Mouse (Mus musculus) intestine, embryonic 16.5 days (tissue): ENCODE data around the gene Ngrn. TPM values are rescaled to one million over a fixed set of nuclear protein-coding genes. Genes with fewer than 3 reads are reported as not detected.

Source experiments
- ATAC-seq: fragments of 200-750 bp; cut with Nextera tagmentation; 2 replicates; pipeline ENCODE4 v1.8.0; 2017; ENCODE audit warnings: moderate TSS enrichment, moderate library complexity
- H3K27ac ChIP-seq: fragments of 300-500 bp; sonication (generic); 2 replicates; pipeline ENCODE4 v1.5.1; 2014; ENCODE audit warnings: mild to moderate bottlenecking, low read length
- H3K27me3 ChIP-seq: fragments of 300-500 bp; sonication (generic); replicated peaks from 2 replicates; pipeline ENCODE4 v1.6.1; 2014; ENCODE audit warnings: low read length, control low read depth, mixed read lengths; ENCODE audit not compliant: control insufficient read depth, insufficient read depth
- H3K36me3 ChIP-seq: fragments of 300-500 bp; sonication (generic); 2 replicates; pipeline ENCODE4 v1.6.1; 2014; ENCODE audit warnings: low read length, control low read depth; ENCODE audit not compliant: control insufficient read depth, insufficient read depth
- H3K4me1 ChIP-seq: fragments of 300-500 bp; sonication (generic); 2 replicates; pipeline ENCODE4 v1.6.1; 2014; ENCODE audit warnings: low read length, control low read depth, mixed read lengths; ENCODE audit not compliant: control insufficient read depth, insufficient read depth
- H3K4me2 ChIP-seq: fragments of 300-500 bp; sonication (generic); 2 replicates; pipeline ENCODE4 v1.6.1; 2014; ENCODE audit warnings: low read depth, low read length, control low read depth
- H3K4me3 ChIP-seq: fragments of 300-500 bp; sonication (generic); 2 replicates; pipeline ENCODE4 v1.5.1; 2014; ENCODE audit warnings: mild to moderate bottlenecking, low read length
- H3K9ac ChIP-seq: fragments of 300-500 bp; sonication (generic); 2 replicates; pipeline ENCODE4 v1.6.1; 2014; ENCODE audit warnings: low read depth, low read length
- H3K9me3 ChIP-seq: fragments of 300-500 bp; sonication (generic); 2 replicates; pipeline ENCODE4 v1.6.1; 2016; ENCODE audit warnings: low read length, control low read depth; ENCODE audit not compliant: control insufficient read depth
- WGBS: fragments of 180-500 bp; shearing (Covaris S2); extraction: QIAGEN DNeasy Blood & Tissue Kit; methylation state at CpG from one replicate; pipeline ENCODE4 v1.1.7; 2014; 5-methylcytosine and 5-hydroxymethylcytosine counted together
- polyA plus RNA-seq: library from polyadenylated mRNA; unstranded; fragments of >200 nt; fragmentation: Nextera tagmentation; extraction: Ambion mirVana; gene quantifications from 2 replicates; pipeline ENCODE4 v1.2.1, GENCODE M21; 2015

Ngrn gene
- polyA plus RNA-seq, 1 experiment from 2014 or later: 57.8 TPM

DNA sequence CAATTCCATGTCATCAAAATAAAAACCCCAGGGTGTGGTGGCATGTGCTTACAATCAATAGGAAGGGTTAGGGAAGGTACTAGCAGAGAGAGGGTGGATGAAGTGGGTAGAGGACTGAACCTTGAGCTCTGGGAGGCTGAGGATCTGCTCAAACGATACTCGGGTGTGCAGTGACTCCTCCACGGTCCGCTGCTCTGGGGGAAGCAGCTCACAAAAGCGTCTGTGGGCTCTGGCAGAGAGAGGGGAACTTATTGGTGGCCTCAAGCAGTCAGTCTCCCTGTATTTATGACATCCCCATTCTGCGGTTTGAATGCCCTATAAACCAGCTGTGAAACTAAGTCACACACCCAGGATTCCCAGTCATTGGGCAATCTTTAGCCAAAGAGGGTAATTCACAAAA is 30.8 kb upstream of the Ngrn start:
- 0 out of 2 replicates have a peak overlapping the region, but pooled peaks have one; percentile 61 for H3K4me2 ChIP-seq
- peaks cover 7% of the 10 kb centered on the region for H3K4me1 ChIP-seq
- H3K4me3 ChIP-seq: peak overlapping the region; percentile 4; the same call in 1 of the 2 replicates
- H3K9ac ChIP-seq: peak overlapping the region; percentile 27; the same call in 1 of the 2 replicates
- no peak overlapping the region for H3K27ac ChIP-seq
- ATAC-seq: no peak
- WGBS: 60% methylated on average over 6 of the region's 6 CpGs
- H3K9me3 ChIP-seq: no peaks in the 10 kb centered on the region
- H3K36me3 ChIP-seq: peaks cover 11% of the 10 kb centered on the region; the same call in 1 of the 2 replicates
- no peaks in the 10 kb centered on the region for H3K27me3 ChIP-seq

- peak overlapping the region; percentile 93 for H3K27ac ChIP-seq
These were observed 29.0 kb upstream of the Ngrn start for GRCm38 (mm10) chr7:80231971-80232488.

DNA sequence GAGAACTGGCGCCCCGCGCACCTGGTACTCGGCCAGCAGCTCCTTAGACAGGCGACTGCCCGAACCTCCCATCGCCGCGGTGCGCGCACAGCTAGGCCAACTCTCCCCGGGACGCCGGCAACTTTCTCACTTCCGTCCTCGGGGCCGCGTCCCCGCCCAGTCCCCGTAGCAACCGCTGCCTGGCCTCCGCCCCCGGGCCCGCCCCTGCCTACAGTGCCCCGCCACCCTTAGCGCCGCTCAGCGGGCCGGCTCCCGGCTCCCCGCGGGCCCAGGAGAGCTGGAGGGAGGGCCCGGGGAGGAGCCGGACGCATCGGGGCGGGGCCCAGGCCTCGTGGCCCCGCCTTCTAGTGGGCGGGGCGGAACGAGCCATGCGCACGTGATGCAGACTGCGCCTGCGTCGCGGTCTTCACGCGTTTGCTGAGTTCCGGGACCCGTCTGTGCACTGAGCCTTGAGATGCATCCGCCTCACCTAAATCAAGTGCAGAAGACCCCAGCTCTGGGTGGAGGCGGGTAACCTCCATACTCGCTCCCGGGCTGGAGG is 28.5 kb upstream of the Ngrn start, which contains the start of the genes Cib1 and Gdpgp1:
TSS of gene Cib1 (minus strand) at position 325 of the 541 bp plus-strand sequence.
TSS of gene Gdpgp1 (plus strand) at position 377 of the 541 bp plus-strand sequence.
- no peaks in the 10 kb centered on the region for H3K27me3 ChIP-seq
- peak within 1 kb of the TSS; percentile 93 for H3K27ac ChIP-seq
- under 1% methylated on average over 56 of the region's 56 CpGs for WGBS
- peaks cover 7% of the 10 kb centered on the region for H3K4me1 ChIP-seq
- peak; percentile 99 for ATAC-seq
- H3K36me3 ChIP-seq: 0 out of 2 replicates have a peak, but pooled peaks cover 4% of the 10 kb centered on the region
- H3K9me3 ChIP-seq: no peaks in the 10 kb centered on the region
- peak within 1 kb of the TSS; percentile 78 for H3K9ac ChIP-seq
- H3K4me2 ChIP-seq: peak within 1 kb of the TSS; percentile 61
- peak within 1 kb of the TSS; percentile 78 for H3K4me3 ChIP-seq

More at GRCm38 (mm10) chr7:80231971-80232488, 29.0 kb upstream of the Ngrn start:
- under 1% methylated on average over 29 of the region's 29 CpGs for WGBS
- ATAC-seq: peak; percentile 75
- H3K9ac ChIP-seq: peak overlapping the region; percentile 78
- peaks cover 7% of the 10 kb centered on the region for H3K4me1 ChIP-seq
- H3K9me3 ChIP-seq: no peaks in the 10 kb centered on the region
- H3K4me2 ChIP-seq: peak overlapping the region; percentile 61
- peaks cover 9% of the 10 kb centered on the region; the same call in 1 of the 2 replicates for H3K36me3 ChIP-seq
- H3K27me3 ChIP-seq: no peaks in the 10 kb centered on the region
- peak overlapping the region; percentile 78 for H3K4me3 ChIP-seq

GRCm38 (mm10) chr7:80233799-80234198 is 27.2 kb upstream of the Ngrn start:
- H3K4me1 ChIP-seq: peaks cover 7% of the 10 kb centered on the region
- no peak for ATAC-seq
- H3K4me2 ChIP-seq: peak overlapping the region; percentile 59
- H3K27me3 ChIP-seq: no peaks in the 10 kb centered on the region
- 56% methylated on average over 9 of the region's 9 CpGs for WGBS
- H3K4me3 ChIP-seq: peak overlapping the region; percentile 78
- no peak overlapping the region for H3K27ac ChIP-seq
- peak overlapping the region; percentile 75; the same call in 1 of the 2 replicates for H3K9ac ChIP-seq
- peaks cover 6% of the 10 kb centered on the region; the same call in 1 of the 2 replicates for H3K36me3 ChIP-seq
- no peaks in the 10 kb centered on the region for H3K9me3 ChIP-seq

DNA sequence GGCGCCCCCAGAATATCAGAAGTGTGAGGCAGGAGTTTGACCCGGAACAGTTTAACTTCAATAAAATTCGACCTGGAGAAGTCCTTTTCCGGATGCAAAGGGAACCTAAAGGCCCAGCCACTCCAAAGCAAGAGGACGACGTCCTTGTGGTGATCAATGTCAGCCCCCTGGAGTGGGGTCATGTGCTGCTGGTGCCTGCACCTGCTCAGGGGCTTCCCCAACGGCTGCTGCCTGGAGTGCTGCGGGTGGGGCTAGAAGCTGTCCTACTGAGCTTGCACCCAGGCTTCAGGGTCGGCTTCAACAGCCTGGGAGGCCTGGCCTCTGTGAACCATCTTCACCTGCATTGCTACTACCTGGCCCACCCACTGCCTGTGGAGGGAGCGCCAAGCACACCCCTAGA is 22.5 kb upstream of the Ngrn start:
- 88% methylated on average over 10 of the region's 10 CpGs for WGBS
- Histone ChIP-seq H3K9me3 (no peaks in the 10 kb centered on the region), H3K4me3 (no peak overlapping the region), H3K4me2 (no peak overlapping the region), H3K36me3 (peaks cover 12% of the 10 kb centered on the region), H3K4me1 (peaks cover 4% of the 10 kb centered on the region; the same call in 1 of the 2 replicates), H3K27me3 (no peaks in the 10 kb centered on the region), H3K27ac (no peak overlapping the region), H3K9ac (no peak overlapping the region)
- ATAC-seq: no peak

GRCm38 (mm10) chr7:80241661-80242060 is 19.4 kb upstream of the Ngrn start:
- Histone ChIP-seq H3K4me3 (no peak overlapping the region), H3K27ac (peak overlapping the region; percentile 52; the same call in 1 of the 2 replicates), H3K4me2 (no peak overlapping the region), H3K9me3 (no peaks in the 10 kb centered on the region), H3K4me1 (no peaks in the 10 kb centered on the region), H3K27me3 (no peaks in the 10 kb centered on the region), H3K36me3 (peaks cover 12% of the 10 kb centered on the region), H3K9ac (no peak overlapping the region)
- ATAC-seq: no peak
- 63% methylated on average over 4 of the region's 4 CpGs for WGBS

DNA sequence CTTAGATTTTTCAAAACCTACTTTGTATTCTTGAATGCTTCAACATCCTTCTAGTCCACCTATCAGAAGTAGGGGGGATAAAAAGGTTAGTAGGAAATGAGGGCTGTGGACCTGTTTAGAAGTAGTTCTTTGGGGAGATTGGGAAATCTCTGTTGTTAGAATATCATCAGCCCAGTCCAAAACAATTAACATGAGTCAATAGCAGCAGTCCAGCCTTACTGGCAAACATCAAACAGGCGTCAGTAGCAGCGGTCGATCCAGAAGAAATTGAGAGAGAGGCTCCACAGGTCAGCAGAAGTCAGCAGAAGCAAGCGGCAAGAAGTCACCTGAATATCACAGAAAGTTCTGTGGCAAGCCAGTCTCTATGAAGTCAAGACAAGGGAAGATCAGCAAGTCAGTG is 16.2 kb upstream of the Ngrn start:
- WGBS: 95% methylated on average over 4 of the region's 4 CpGs
- Histone ChIP-seq H3K4me3 (no peak overlapping the region), H3K9me3 (no peaks in the 10 kb centered on the region), H3K9ac (no peak overlapping the region), H3K27me3 (no peaks in the 10 kb centered on the region), H3K36me3 (no peaks in the 10 kb centered on the region), H3K4me1 (no peaks in the 10 kb centered on the region), H3K4me2 (no peak overlapping the region), H3K27ac (no peak overlapping the region)
- no peak for ATAC-seq

DNA sequence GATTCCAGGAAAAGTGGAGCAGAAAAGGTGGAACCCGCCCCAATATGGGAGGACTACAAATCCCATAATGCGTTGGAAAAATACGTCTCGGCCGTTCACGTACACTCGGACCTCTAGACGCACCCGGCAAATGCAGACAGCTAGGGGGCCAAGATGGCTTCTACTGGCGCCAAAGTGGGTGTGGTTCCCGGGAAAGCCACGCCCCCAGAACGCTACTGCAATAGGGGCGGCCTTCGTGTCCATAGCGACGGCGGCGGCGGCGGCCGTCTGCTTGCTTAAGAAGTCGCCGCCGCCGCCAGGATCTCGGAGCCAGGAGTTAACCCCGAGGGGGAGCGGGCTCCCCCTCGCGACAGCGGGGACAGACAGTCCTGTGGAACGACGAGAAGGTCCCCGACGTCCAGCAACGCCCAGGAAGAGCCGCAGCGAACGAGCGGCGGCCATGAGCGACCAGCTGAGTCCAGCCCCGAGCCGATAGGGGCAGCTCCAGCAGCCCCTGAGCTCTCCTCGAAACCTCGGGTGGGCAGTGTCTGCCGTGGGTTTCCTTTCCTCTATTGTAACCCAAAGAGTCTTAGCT is 14.8 kb upstream of the Ngrn start, which contains the start of gene Ttll13:
TSS of gene Ttll13 (plus strand) at position 229 of the 574 bp plus-strand sequence.
- WGBS: under 1% methylated on average over 48 of the region's 48 CpGs
- Histone ChIP-seq H3K36me3 (no peaks in the 10 kb centered on the region), H3K9me3 (no peaks in the 10 kb centered on the region), H3K4me3 (peak within 1 kb of the TSS; percentile 66), H3K4me1 (0 out of 2 replicates have a peak, but pooled peaks cover 3% of the 10 kb centered on the region), H3K9ac (peak within 1 kb of the TSS; percentile 77), H3K4me2 (peak within 1 kb of the TSS; percentile 73), H3K27me3 (no peaks in the 10 kb centered on the region), H3K27ac (peak within 1 kb of the TSS; percentile 77)
- peak; percentile 97 for ATAC-seq

- Histone ChIP-seq H3K9me3 (no peaks in the 10 kb centered on the region), H3K4me3 (peak overlapping the region; percentile 66), H3K27me3 (no peaks in the 10 kb centered on the region), H3K4me2 (peak overlapping the region; percentile 73; the same call in 1 of the 2 replicates), H3K4me1 (0 out of 2 replicates have a peak, but pooled peaks cover 3% of the 10 kb centered on the region), H3K36me3 (no peaks in the 10 kb centered on the region), H3K9ac (0 out of 2 replicates have a peak overlapping the region, but pooled peaks have one; percentile 77), H3K27ac (no peak overlapping the region)
- 51% methylated on average over 7 of the region's 7 CpGs for WGBS
- no peak for ATAC-seq
These were observed 14.2 kb upstream of the Ngrn start for GRCm38 (mm10) chr7:80246859-80247258.
